Mouse (Mus musculus) adrenal gland, postnatal 14 days (tissue): ENCODE measurements around the gene Ttc17. TPM values are rescaled to one million over a fixed set of nuclear protein-coding genes. Genes with fewer than 3 reads are reported as not detected.

Source experiments
- DNase-seq: peaks from one replicate; pipeline ENCODE4 v3.0.0; 2021; ENCODE audit warnings: mixed read lengths
- total RNA-seq: library from RNA; stranded (reverse); gene quantifications from 2 replicates; pipeline ENCODE4 v1.2.3, GENCODE M21; 2021

Gene Ttc17
- total RNA-seq, 1 experiment from 2014 or later = 33.2 TPM

DNA sequence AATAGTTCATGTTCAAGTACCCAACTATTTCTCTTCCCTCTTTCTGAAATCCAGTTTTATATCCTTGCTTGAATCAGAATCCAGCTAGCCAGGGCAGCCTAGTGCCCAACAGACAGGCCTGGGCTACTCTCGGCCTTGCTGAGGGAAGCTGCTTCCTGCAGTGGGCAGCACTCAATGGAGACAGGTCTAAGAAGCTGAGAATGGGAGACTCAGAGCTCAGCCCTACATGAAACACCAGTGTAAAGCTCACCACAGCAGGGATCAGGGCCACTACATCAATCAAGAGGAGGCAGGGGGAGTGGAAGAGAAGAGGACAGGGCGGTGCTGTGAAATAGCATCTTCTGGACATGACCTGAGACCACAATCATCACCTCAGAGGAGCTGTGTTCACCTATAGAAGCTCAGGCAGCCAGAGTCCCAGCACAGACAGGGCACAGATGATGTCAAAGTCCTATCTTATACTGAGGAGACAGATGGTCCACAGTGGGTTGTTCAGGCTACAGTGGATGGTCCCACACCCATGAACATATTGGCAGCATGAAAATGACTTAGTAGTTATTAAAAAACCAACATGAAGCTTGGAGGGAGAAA is 25.3 kb downstream of the Ttc17 start:
- DNase-seq = no peak

DNA sequence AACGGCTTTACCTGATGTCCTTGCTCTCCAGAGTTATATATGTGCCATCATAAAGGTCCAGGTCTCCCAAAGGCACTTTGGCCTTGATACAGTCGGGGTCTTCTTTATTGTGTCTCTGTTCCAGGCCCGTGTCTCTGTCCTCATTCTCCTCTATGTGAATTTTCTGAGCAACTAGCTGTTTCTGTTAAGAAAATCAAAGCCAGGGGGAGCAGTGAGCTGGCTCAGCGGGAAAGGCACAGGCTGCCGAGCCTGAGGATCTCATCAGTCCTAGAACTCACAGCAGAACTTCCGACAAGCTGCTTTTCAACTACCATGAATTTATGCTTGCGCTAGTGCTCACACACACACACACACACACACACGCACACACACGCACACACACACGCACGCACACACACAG is 27.8 kb downstream of the Ttc17 start:
- no peak for DNase-seq

DNA sequence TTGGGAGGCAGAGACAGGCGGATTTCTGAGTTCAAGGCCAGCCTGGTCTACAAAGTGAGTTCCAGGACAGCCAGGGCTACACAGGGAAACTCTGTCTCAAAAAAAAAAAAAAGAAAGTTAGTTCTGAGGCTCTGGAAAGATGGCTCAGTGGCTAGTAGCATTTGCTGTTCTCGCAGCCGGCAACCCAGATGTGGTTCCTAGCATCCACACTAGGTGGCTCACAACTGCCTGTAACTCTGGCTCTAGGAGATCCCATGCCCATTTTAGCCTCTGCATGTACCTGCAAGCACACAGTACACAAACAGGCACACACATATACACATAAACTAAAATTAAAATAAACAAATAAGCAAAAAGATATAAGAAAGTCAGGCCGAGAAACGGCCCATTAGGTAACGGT is 35.4 kb downstream of the Ttc17 start:
- DNase-seq = peak; percentile 48

DNA sequence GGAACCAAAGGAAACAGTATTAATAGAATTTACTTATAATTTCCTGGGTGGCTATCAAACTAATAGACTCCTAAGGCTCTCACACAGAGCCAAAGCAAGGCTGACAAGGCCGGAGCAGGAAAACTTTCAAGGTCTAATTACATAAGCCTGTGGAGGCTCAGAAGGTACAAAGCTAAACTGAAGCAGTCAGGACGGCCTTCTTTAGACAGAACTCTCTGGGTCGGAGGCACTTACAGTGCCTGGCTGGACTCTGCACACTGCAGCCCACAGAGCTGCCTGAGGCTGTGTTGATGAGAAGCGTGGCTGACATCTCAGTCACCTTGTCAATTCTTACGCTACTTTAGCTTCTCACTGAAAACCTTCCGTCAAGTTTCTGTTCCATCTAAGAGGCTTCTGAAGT is 42.7 kb downstream of the Ttc17 start:
- DNase-seq = peak; percentile 18

DNA sequence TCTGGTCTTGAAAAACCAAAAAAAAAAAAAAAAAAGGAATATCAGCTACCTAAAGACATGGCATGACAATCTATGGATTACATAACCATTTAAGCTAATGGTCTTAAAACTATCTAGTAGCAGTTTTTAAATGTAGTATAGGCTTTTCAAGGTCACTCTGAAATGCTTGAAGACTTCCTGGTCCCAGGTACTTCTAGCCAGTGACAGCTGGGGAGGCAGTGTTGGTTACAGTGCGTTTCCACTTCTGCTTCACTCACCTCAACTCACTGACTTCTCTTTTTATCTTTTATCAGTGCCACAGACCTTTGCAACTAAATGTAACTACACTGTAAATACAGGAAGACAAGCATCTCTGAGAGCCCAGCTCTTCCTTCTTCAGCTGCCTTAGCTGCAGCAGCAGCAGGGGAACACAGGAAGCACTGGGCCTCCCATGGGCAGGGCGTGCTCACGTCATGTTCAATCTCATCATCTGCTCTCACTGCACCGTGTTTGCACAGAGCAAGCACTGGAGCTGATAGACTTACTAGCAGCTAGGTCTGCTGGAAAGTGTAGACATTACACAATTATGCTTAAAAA is 46.0 kb downstream of the Ttc17 start:
- no peak for DNase-seq

DNA sequence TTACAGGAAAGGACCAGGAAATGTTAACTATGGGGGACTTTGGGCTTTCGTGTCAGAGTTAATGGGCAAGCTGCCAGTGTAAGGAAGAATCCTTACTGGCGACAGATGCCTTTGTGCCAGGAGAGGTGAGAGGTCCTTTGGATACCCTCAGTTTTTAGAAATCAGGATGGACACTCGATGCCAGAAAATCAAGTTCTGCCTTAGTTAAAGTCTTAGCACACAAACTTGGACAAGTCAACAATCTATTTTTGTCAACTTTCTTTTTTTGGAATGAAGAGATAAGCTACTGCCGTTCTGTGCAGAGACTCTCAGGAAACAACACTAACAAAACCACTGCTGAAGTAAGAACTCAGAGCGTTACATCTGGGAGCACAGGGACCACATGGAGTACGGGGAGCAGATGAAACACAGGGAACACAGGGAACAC is 58.3 kb downstream of the Ttc17 start:
- DNase-seq = peak; percentile 29

DNA sequence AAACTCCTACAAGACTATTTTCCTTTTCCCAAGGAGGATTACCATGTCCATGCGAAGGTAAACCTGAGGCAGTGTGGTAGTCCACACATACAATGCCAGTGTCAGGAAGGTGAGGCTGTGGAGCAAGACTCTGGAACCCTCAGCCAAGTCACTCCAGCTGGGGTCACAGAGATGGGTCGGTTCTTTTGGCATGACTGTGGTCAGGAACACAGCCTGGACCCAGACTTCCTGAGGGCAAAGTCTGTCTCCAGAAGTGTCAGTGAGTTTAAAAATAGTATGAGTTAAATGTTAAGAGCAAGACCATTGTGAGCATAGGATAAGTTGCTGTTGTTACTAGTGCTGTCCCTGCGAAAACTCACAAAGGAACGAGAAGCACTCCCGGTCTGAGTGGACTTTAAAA is 59.7 kb downstream of the Ttc17 start:
- peak; percentile 23 for DNase-seq

DNA sequence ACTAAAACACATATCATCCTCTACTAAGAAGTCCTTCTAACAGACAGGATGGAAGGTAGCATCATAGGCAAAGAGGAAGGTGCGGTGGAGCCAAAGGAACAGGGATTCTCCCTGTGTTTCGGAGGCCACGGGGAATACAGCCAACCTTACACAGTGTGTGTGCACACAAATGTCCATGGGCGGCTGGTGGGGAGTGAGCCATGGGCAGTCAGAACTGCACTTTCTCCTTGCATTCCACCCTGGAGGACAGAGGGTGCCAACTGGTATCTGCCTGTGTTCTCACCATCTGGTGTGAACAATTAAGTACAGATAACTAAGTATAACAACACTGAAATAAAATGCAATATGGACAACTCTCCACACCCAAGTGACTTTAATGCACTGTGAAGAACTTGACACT is 61.9 kb downstream of the Ttc17 start:
- DNase-seq = no peak

DNA sequence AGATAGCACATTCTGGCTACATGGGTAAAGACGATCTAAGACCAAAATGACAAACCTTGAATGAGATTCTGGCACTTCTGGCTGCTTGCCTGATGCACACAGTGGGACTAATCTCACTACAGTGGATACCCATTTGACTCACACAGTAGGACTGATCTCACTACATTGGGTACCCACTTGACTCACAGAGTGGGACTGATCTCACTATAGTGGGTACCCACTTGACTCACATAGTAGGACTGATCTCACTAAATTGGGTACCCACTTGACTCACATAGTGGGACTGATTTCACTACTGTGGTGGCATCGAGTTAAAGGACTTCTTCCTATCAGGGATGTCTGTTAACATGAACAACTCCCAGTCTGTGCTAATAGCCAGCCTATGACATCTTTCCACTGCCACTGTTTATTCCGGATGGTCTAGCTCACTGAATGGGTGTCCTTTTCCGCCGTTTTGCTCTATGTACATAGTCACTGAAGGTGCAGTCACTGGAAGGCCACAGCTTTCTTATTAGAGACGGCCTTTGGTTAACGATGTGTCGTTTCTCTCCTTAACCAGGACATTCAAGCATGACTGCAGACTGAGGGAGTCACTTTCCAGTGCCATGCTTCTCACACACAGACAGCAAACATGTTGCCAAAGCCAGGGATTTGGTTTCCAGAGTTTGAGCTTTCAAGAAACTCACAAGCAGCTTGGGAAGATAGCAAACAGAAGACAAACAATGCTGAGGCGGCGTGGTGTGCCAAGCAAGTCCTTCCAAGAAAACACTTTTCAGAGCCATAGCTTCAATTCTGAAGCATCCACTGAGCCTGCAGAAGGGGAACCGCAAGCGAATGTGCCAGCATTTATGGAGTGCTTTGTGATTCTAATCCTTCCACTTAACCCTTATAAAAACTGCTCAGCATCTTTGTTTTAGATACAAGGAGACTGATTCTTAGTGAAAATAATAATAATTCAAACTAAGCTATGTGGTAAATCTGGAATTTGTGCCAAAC is 62.9 kb downstream of the Ttc17 start:
- DNase-seq = no peak

DNA sequence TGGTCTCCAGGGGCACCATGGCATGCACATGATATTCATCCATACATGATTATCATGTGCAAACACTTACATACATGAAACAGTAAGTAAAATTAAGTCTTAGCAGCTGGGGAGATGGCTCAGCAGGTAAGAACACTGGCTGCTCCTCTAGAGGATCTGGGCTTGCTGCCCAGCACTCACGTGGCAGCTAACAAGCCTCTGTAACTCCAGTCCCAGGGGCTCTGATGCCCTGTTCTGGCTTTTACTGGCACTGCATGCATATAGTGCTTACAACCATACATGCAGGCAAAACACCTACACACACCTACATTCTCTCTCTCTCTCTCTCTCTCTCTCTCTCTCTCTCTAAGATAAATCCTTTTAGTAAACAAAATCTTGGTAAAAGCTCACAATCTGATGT is 65.7 kb downstream of the Ttc17 start:
- DNase-seq = peak; percentile 40

DNA sequence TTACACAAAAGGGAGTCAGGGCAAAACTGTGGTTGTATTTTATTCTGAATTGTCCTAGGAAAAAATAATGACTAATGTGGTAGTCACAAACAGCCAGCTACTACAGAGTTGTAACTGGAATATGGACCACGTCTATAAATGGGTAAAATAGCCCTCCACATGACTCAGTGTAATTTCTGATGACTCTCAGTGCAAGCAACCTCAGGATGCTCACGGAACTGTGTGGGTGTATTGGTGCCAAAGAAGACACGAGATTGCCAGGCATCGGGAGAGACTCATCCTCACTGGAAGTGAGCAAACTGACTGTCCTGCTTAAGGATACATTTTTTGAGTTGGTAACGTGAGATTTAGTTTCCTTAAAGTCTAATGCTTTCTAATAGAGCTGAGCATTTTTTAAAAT is 67.0 kb downstream of the Ttc17 start:
- DNase-seq = no peak

DNA sequence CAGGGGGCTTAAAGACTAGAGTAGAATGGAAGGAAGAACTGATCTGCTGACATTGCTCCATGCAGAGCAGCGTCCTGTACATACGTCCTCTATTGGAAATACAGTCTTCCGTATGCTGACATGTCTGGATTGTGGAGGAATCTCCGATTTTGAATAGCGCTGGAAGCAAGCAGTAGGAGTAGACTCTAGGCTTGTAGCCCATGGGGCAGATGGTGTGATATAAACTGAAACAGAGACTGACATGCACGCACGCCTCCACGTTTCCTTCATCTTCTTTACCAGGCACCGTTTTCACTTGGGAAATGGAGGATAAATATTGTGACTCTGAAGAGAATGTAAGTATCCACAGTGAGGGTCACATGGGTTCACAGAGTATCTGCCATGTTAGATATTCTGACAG is 70.2 kb downstream of the Ttc17 start:
- no peak for DNase-seq

DNA sequence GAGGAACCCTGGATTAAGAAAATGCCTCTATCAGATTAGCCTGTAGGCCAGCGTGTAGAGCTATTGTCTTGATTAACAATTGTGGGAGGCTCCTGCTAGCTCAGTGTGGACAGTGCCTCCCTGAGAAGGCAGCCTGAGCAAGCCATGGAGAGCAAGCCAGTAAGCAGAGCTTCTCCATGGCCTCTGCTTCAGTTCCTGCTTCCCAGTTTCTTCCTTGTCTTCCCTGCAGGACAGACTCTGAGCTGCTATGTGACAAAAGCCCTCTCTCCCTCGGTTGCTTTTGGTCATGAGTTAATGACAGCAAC is 71.8 kb downstream of the Ttc17 start:
- no peak for DNase-seq

DNA sequence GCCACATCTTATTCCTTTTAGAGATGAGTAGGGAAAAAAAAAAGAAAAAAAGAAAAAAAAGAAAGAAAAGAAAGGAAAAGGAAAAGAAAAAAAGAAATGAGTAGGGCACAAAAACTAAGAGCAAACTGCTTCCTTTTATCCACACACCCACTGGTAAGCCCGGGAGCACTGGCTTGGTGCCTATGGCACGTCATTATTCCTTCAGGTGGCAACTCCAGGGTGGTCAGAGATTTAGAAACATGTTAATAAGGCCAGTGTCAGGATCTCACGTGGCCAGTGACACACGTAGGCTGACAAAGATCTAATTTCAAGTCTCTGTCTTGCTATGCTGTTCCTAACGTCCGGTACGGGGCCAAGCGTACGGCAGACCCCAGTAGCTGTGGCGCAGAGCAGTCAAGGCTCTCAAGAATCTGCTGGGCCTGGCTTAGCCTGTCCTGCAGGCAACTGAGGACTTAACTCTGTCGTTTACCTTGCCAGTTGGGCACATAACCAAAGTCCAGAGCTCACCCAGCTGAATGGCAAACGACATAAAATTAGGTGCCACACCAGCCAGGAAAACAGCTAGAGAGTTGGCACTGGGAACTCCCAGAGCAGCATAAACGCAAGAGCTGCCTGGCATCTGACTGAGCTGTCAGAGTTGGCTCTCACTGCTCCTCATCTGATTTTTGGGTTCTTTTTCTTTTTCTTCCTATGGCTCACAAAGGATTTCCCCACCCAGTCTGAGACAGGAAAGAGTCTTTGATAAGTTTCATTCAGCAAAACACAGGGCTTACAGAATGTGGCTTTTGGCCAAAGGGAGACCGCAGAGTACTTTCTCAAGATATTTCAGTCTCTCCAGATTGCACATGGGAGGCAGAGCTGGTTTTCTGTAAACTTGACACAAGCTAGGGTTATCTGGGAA is 72.4 kb downstream of the Ttc17 start:
- DNase-seq = peak; percentile 20

DNA sequence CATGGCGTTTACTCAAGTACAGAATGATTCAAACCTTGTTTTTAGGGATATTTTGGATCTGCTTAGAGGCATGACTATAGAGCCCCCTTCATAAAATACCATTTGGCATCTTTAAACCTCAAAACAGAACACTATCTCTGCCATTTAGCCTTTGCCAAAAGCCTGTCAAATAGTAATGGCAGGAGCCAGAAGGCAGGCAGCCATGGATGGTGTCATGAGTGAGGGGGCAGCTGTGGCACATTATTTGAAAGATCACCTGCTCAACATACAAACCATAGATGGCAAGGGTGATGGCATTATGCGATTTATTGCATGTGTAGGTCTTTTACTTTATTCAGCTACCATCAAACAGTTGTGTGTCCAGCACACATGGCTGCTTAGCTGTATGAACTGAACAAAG is 73.4 kb downstream of the Ttc17 start:
- DNase-seq = no peak

DNA sequence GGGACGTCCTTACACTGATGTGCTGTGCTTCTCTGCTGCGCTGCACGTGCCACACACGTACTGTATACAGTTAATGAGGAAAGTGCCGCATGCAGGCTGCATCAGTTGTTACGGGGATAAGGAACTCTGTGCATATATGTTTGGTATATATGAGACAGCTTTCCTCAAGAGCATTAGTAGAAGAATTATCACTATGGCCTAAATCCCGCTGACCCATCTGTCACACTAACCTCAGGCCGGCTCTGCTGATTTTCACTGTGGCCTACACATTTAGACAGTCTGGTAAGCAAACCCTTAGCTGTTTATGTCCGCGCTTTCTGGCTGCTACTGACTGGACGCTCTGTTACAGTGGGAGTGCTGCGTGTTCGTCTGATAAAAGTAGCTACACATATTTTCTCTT is 77.2 kb downstream of the Ttc17 start:
- no peak for DNase-seq

DNA sequence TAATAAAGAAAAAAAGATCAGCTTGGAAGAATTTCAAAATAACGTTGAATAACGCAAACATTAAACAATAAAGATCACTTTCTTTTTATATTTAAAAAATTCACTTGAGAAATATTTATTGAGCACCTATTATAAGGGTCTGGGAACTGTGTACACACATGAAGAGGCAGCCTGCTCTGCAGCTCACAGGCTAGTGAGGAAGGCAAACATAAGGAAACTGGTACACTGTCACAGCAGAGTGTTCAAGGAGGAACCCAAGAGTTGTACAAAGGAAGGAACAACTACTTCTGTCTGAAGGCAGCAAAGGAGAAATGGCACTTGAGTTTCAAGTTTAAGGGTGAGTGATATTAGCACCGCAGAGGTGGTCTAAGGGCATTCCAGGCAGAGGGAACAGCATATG is 78.7 kb downstream of the Ttc17 start:
- DNase-seq = no peak

DNA sequence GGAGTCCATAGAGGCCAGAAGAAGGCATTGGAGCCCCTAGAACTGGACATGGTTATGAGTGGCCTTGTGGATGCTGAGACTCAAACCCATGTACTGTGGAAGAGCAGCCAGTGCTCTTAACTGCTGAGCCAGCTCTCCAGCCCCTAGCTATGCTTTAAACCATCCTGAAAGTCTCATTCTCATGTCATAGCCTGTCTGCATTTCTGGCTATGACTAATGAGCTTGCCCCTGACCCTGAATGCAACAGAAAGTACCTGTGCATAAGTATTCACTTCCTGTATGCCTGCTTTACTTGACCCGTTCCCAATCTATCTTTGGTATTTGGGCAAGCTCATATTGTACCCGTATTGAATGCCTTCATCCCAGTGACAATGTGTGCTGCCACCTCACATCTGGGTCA is 86.7 kb downstream of the Ttc17 start:
- DNase-seq = no peak

DNA sequence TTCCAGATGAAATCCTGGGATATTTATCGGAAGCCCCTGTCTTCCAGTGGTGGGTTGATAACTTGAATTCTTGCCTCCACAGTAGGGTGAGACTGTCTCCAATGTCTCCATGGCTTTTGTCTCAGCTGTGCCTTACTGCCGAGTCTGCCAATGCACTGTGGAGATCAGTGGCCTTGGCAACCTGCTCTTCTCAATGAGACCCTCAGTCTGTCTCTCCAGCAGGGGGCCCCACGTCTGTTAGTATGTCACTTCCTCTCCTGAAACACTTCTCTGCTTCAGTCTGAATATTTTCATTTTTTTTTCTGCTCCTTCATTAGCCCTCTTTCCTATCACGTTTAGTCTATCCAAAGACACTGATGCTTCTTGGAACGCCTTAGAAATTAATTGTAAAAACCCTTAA is 90.0 kb downstream of the Ttc17 start:
- no peak for DNase-seq

DNA sequence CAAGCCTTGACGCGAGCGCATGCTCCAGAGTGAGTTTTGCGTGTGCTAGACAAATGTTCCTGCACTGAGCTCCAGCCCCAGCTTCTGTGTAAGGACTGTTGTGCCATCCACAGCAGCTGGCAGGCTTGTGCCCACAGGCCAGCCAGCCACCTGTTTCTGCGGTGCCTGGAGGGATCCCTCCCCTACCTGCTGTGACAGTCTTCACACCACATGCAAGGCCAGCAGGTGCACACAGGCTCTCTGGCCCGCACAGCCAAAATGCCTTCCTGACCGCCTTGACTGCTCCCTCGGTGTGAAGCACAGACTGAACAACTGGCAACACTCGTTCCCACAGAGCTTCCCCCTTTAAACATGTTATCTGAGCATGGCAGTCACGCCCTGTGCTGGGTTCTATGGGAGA is 102.5 kb downstream of the Ttc17 start:
- no peak for DNase-seq

DNA sequence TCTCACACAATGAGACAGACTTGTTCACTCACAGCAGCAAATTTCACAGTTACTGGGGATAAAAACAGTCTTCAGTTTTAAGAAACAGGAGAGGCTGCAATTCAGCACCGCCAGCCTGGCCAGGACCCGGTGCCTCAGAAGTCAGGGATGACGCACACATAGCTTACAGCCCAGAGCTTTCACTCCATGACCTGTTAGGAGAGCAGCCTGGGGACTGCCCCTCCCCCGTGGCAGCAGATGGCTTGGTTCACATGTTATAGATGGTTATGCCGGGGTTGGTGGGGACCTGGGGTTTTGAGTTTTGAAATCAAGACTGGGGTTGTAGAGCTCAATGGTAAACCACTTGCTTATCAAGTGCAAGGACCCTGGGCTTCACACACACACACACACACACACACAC is 104.1 kb downstream of the Ttc17 start:
- DNase-seq = no peak

DNA sequence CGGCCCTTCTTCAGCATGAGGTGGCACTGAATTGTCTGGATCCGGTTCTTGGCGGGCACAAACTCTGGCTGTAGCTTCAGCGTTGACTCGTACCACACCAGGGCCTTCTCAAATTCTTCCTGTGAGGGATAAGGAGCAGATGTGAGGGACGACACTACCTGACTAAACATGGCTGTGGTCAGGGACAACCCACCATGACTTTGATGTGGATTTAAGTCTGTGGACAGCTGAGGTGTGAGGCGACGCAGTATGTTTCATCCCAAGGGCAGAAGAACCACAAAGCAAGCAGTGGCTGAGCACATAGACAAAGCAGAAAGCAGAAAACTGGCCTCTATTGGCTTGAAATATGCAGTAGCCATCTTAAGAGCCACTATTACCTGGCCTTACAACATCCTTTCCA is 104.7 kb downstream of the Ttc17 start:
- no peak for DNase-seq

DNA sequence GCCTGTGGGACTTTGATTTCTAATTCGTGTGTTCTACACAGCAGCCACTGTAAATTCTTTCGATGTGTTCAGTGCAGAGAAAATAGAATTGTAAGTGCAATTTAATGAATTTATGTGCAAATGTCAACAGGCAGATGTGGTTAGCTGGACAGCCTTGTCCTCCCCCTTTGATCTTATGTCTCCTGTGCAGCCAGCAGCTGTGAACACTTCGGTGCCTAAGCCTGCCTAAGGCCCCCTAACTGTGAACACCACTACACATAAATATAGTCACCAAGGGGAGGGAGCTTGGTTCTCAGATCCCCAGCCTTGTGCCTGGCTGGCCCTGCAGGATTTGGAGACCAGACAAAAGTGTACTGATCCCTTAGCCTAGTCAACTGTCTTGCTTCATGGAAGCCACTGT is 109.0 kb downstream of the Ttc17 start:
- DNase-seq = no peak
